Mouse (Mus musculus): ENCODE measurements at regions not wholly inside any gene's neighbourhood (a gene's known extent, or its start where the extent isn't known, plus 50 kb on each side); places are given as distances from the start of the nearest gene placed in this dataset.

GRCm38 (mm10) chr1:43269685-43270084 lies 72.9 kb upstream of the Fhl2 start:
- H3K4me1 ChIP-seq (replicated peaks; ENCODE audit: control insufficient read depth, insufficient read depth, low read length) = no peaks in the 10 kb centered on the region
- no peak overlapping the region for H3K9ac ChIP-seq
- H3K27ac ChIP-seq = no peak overlapping the region
- H3K27me3 ChIP-seq (ENCODE audit: control insufficient read depth, insufficient read depth, low read length) = no peaks in the 10 kb centered on the region
- no peaks in the 10 kb centered on the region for H3K36me3 ChIP-seq (replicated peaks; ENCODE audit: control insufficient read depth, insufficient read depth)
- DNase-seq (ENCODE audit: low spot score) (no peak), ATAC-seq (ENCODE audit: low FRiP score) (no peak)
- no peak overlapping the region for H3K4me2 ChIP-seq (replicated peaks)
- H3K9me3 ChIP-seq (ENCODE audit: control insufficient read depth, low read length) = no peaks in the 10 kb centered on the region
- 43% methylated on average over 7 of the region's 7 CpGs for WGBS
- H3K4me3 ChIP-seq (replicated peaks; ENCODE audit: low read length) = no peak overlapping the region

- H3K27ac ChIP-seq = no peak overlapping the region
- no peak for DNase-seq (ENCODE audit: low spot score)
- no peaks in the 10 kb centered on the region for H3K9me3 ChIP-seq (ENCODE audit: control insufficient read depth, low read length)
- H3K4me1 ChIP-seq (replicated peaks; ENCODE audit: control insufficient read depth, insufficient read depth, low read length) = no peaks in the 10 kb centered on the region
- H3K36me3 ChIP-seq (replicated peaks; ENCODE audit: control insufficient read depth, insufficient read depth) = no peaks in the 10 kb centered on the region
- no peak overlapping the region for H3K9ac ChIP-seq
- no peak for ATAC-seq (ENCODE audit: low FRiP score)
- H3K27me3 ChIP-seq (ENCODE audit: control insufficient read depth, insufficient read depth, low read length) = no peaks in the 10 kb centered on the region
- WGBS = 82% methylated on average over 2 of the region's 2 CpGs
- no peak overlapping the region for H3K4me3 ChIP-seq (replicated peaks; ENCODE audit: low read length)
- no peak overlapping the region for H3K4me2 ChIP-seq (replicated peaks)
These were observed 76.6 kb upstream of the Fhl2 start for GRCm38 (mm10) chr1:43273236-43273868.

GRCm38 (mm10) chr1:43291736-43292135 lies 95.0 kb upstream of the Fhl2 start:
- H3K27ac ChIP-seq = no peak overlapping the region
- H3K9me3 ChIP-seq (ENCODE audit: control insufficient read depth, low read length) = peaks cover 6% of the 10 kb centered on the region; the same call in 1 of the 2 replicates
- H3K4me2 ChIP-seq (replicated peaks) = no peak overlapping the region
- DNase-seq (ENCODE audit: low spot score) (no peak), ATAC-seq (ENCODE audit: low FRiP score) (no peak)
- no peaks in the 10 kb centered on the region for H3K4me1 ChIP-seq (replicated peaks; ENCODE audit: control insufficient read depth, insufficient read depth, low read length)
- no peak overlapping the region for H3K4me3 ChIP-seq (replicated peaks; ENCODE audit: low read length)
- no peaks in the 10 kb centered on the region for H3K27me3 ChIP-seq (ENCODE audit: control insufficient read depth, insufficient read depth, low read length)
- no peaks in the 10 kb centered on the region for H3K36me3 ChIP-seq (replicated peaks; ENCODE audit: control insufficient read depth, insufficient read depth)
- 87% methylated on average over 8 of the region's 8 CpGs for WGBS
- H3K9ac ChIP-seq = no peak overlapping the region

- DNase-seq (ENCODE audit: low spot score) = no peak
- Histone ChIP-seq H3K9ac (no peak overlapping the region), H3K4me3 (replicated peaks; ENCODE audit: low read length) (no peak overlapping the region), H3K36me3 (replicated peaks; ENCODE audit: control insufficient read depth, insufficient read depth) (no peaks in the 10 kb centered on the region), H3K4me1 (replicated peaks; ENCODE audit: control insufficient read depth, insufficient read depth, low read length) (no peaks in the 10 kb centered on the region), H3K27ac (no peak overlapping the region), H3K9me3 (ENCODE audit: control insufficient read depth, low read length) (peaks cover 6% of the 10 kb centered on the region; the same call in 1 of the 2 replicates), H3K27me3 (ENCODE audit: control insufficient read depth, insufficient read depth, low read length) (no peaks in the 10 kb centered on the region), H3K4me2 (replicated peaks) (no peak overlapping the region)
- ATAC-seq (ENCODE audit: low FRiP score) = no peak
- 92% methylated on average over 2 of the region's 2 CpGs for WGBS
These were observed 95.8 kb upstream of the Fhl2 start for GRCm38 (mm10) chr1:43292561-43292960.

GRCm38 (mm10) chr1:43294221-43295012 lies 97.6 kb upstream of the Fhl2 start:
- peak; percentile 77 for ATAC-seq (ENCODE audit: low FRiP score)
- no peak overlapping the region for H3K4me3 ChIP-seq (replicated peaks; ENCODE audit: low read length)
- H3K27ac ChIP-seq = no peak overlapping the region
- H3K27me3 ChIP-seq (ENCODE audit: control insufficient read depth, insufficient read depth, low read length) = no peaks in the 10 kb centered on the region
- DNase-seq (ENCODE audit: low spot score) = no peak
- H3K4me1 ChIP-seq (replicated peaks; ENCODE audit: control insufficient read depth, insufficient read depth, low read length) = no peaks in the 10 kb centered on the region
- 76% methylated on average over 11 of the region's 11 CpGs for WGBS
- no peak overlapping the region for H3K9ac ChIP-seq
- H3K9me3 ChIP-seq (ENCODE audit: control insufficient read depth, low read length) = no peaks in the 10 kb centered on the region
- H3K36me3 ChIP-seq (replicated peaks; ENCODE audit: control insufficient read depth, insufficient read depth) = no peaks in the 10 kb centered on the region
- no peak overlapping the region for H3K4me2 ChIP-seq (replicated peaks)

GRCm38 (mm10) chr1:43297579-43297978 lies 100.8 kb upstream of the Fhl2 start:
- no peak overlapping the region for H3K9ac ChIP-seq
- ATAC-seq (ENCODE audit: low FRiP score) = no peak
- no peaks in the 10 kb centered on the region for H3K9me3 ChIP-seq (ENCODE audit: control insufficient read depth, low read length)
- H3K27me3 ChIP-seq (ENCODE audit: control insufficient read depth, insufficient read depth, low read length) = no peaks in the 10 kb centered on the region
- H3K4me2 ChIP-seq (replicated peaks) = no peak overlapping the region
- no peak overlapping the region for H3K27ac ChIP-seq
- H3K36me3 ChIP-seq (replicated peaks; ENCODE audit: control insufficient read depth, insufficient read depth) = no peaks in the 10 kb centered on the region
- no peak overlapping the region for H3K4me3 ChIP-seq (replicated peaks; ENCODE audit: low read length)
- DNase-seq (ENCODE audit: low spot score) = no peak
- no peaks in the 10 kb centered on the region for H3K4me1 ChIP-seq (replicated peaks; ENCODE audit: control insufficient read depth, insufficient read depth, low read length)
- 86% methylated on average over 2 of the region's 2 CpGs for WGBS

GRCm38 (mm10) chr1:43298746-43299145 lies 102.0 kb upstream of the Fhl2 start:
- Histone ChIP-seq H3K4me2 (replicated peaks) (no peak overlapping the region), H3K4me1 (replicated peaks; ENCODE audit: control insufficient read depth, insufficient read depth, low read length) (no peaks in the 10 kb centered on the region), H3K4me3 (replicated peaks; ENCODE audit: low read length) (no peak overlapping the region), H3K36me3 (replicated peaks; ENCODE audit: control insufficient read depth, insufficient read depth) (no peaks in the 10 kb centered on the region), H3K9ac (no peak overlapping the region), H3K27me3 (ENCODE audit: control insufficient read depth, insufficient read depth, low read length) (no peaks in the 10 kb centered on the region), H3K9me3 (ENCODE audit: control insufficient read depth, low read length) (no peaks in the 10 kb centered on the region), H3K27ac (no peak overlapping the region)
- no peak for ATAC-seq (ENCODE audit: low FRiP score)
- DNase-seq (ENCODE audit: low spot score) = no peak
- WGBS = 89% methylated on average over 3 of the region's 3 CpGs

- H3K4me3 ChIP-seq (replicated peaks; ENCODE audit: low read length) = no peak overlapping the region
- H3K4me2 ChIP-seq (replicated peaks) = no peak overlapping the region
- 52% methylated on average over 7 of the region's 7 CpGs for WGBS
- peak; percentile 73 for ATAC-seq (ENCODE audit: low FRiP score)
- H3K27ac ChIP-seq = no peak overlapping the region
- no peaks in the 10 kb centered on the region for H3K4me1 ChIP-seq (replicated peaks; ENCODE audit: control insufficient read depth, insufficient read depth, low read length)
- no peaks in the 10 kb centered on the region for H3K27me3 ChIP-seq (ENCODE audit: control insufficient read depth, insufficient read depth, low read length)
- no peaks in the 10 kb centered on the region for H3K36me3 ChIP-seq (replicated peaks; ENCODE audit: control insufficient read depth, insufficient read depth)
- H3K9me3 ChIP-seq (ENCODE audit: control insufficient read depth, low read length) = no peaks in the 10 kb centered on the region
- H3K9ac ChIP-seq = no peak overlapping the region
- peak; percentile 84 for DNase-seq (ENCODE audit: low spot score)
These were observed 102.9 kb upstream of the Fhl2 start for GRCm38 (mm10) chr1:43299490-43300302.

- Histone ChIP-seq H3K9me3 (ENCODE audit: control insufficient read depth, low read length) (no peaks in the 10 kb centered on the region), H3K4me1 (replicated peaks; ENCODE audit: control insufficient read depth, insufficient read depth, low read length) (no peaks in the 10 kb centered on the region), H3K27ac (no peak overlapping the region), H3K4me3 (replicated peaks; ENCODE audit: low read length) (no peak overlapping the region), H3K36me3 (replicated peaks; ENCODE audit: control insufficient read depth, insufficient read depth) (no peaks in the 10 kb centered on the region), H3K27me3 (ENCODE audit: control insufficient read depth, insufficient read depth, low read length) (no peaks in the 10 kb centered on the region), H3K4me2 (replicated peaks) (no peak overlapping the region), H3K9ac (no peak overlapping the region)
- ATAC-seq (ENCODE audit: low FRiP score) (no peak), DNase-seq (ENCODE audit: low spot score) (no peak)
- WGBS = 82% methylated on average over 5 of the region's 5 CpGs
These were observed 103.9 kb upstream of the Fhl2 start for GRCm38 (mm10) chr1:43300676-43301075.
